Mouse (Mus musculus): ENCODE measurements at regions not wholly inside any gene's neighbourhood (a gene's known extent, or its start where the extent isn't known, plus 50 kb on each side); places are given as distances from the start of the nearest gene placed in this dataset.

GRCm38 (mm10) chr10:51056950-51057349 is 162.4 kb downstream of the Sim1 start:
- DNase-seq (ENCODE audit: low spot score), result no peak

GRCm38 (mm10) chr10:51058333-51058732 is 163.8 kb downstream of the Sim1 start:
- no peak for DNase-seq (ENCODE audit: low spot score)

- DNase-seq (ENCODE audit: low spot score), result no peak
These were observed 207.0 kb downstream of the Sim1 start for GRCm38 (mm10) chr10:51101590-51101989.

GRCm38 (mm10) chr10:51151833-51152232 is 257.3 kb downstream of the Sim1 start:
- DNase-seq (ENCODE audit: low spot score), result no peak

- peak; percentile 73 for DNase-seq (ENCODE audit: low spot score)
These were observed 259.0 kb downstream of the Sim1 start for GRCm38 (mm10) chr10:51153484-51153985.

- no peak for DNase-seq (ENCODE audit: low spot score)
These were observed 259.5 kb downstream of the Sim1 start for GRCm38 (mm10) chr10:51154016-51154415.

GRCm38 (mm10) chr10:51154743-51155142 is 260.2 kb downstream of the Sim1 start:
- DNase-seq (ENCODE audit: low spot score), result no peak

GRCm38 (mm10) chr10:51173619-51174018 is 279.1 kb downstream of the Sim1 start:
- DNase-seq (ENCODE audit: low spot score), result no peak

- no peak for DNase-seq (ENCODE audit: low spot score)
These were observed 281.5 kb downstream of the Sim1 start for GRCm38 (mm10) chr10:51175993-51176577.

GRCm38 (mm10) chr10:51176692-51177091 is 282.1 kb downstream of the Sim1 start:
- DNase-seq (ENCODE audit: low spot score), result no peak

GRCm38 (mm10) chr10:51181752-51182151 is 287.2 kb downstream of the Sim1 start:
- DNase-seq (ENCODE audit: low spot score), result no peak

GRCm38 (mm10) chr10:51191407-51192059 is 288.9 kb upstream of the Gm49339 start:
- DNase-seq (ENCODE audit: low spot score), result peak; percentile 37

GRCm38 (mm10) chr10:51219481-51219880 is 260.9 kb upstream of the Gm49339 start:
- DNase-seq (ENCODE audit: low spot score), result no peak

GRCm38 (mm10) chr10:51233592-51233991 is 246.8 kb upstream of the Gm49339 start:
- no peak for DNase-seq (ENCODE audit: low spot score)

- peak; percentile 71 for DNase-seq (ENCODE audit: low spot score)
These were observed 244.5 kb upstream of the Gm49339 start for GRCm38 (mm10) chr10:51235586-51236575.

- no peak for DNase-seq (ENCODE audit: low spot score)
These were observed 242.3 kb upstream of the Gm49339 start for GRCm38 (mm10) chr10:51238103-51238502.

- DNase-seq (ENCODE audit: low spot score), result no peak
These were observed 227.0 kb upstream of the Gm49339 start for GRCm38 (mm10) chr10:51253439-51253838.

- peak; percentile 89 for DNase-seq (ENCODE audit: low spot score)
These were observed 222.8 kb upstream of the Gm49339 start for GRCm38 (mm10) chr10:51257587-51258049.

- no peak for DNase-seq (ENCODE audit: low spot score)
These were observed 209.0 kb upstream of the Gm49339 start for GRCm38 (mm10) chr10:51271364-51271763.

GRCm38 (mm10) chr10:51278195-51278594 is 202.2 kb upstream of the Gm49339 start:
- no peak for DNase-seq (ENCODE audit: low spot score)

GRCm38 (mm10) chr10:51282451-51282850 is 198.0 kb upstream of the Gm49339 start:
- no peak for DNase-seq (ENCODE audit: low spot score)

- no peak for DNase-seq (ENCODE audit: low spot score)
These were observed 195.9 kb upstream of the Gm49339 start for GRCm38 (mm10) chr10:51284538-51284937.

Data from retina, embryonic 14.5 days (tissue).